Mouse (Mus musculus): ENCODE measurements at regions not wholly inside any gene's neighbourhood (a gene's known extent, or its start where the extent isn't known, plus 50 kb on each side); places are given as distances from the start of the nearest gene placed in this dataset.

- no peaks in the 10 kb centered on the region for H3K27me3 ChIP-seq (ENCODE audit: low read depth, poor library complexity, severe bottlenecking)
- H3K4me3 ChIP-seq: no peak overlapping the region
- no peaks in the 10 kb centered on the region for H3K4me1 ChIP-seq
- no peak overlapping the region for H3K27ac ChIP-seq
- WGBS: 96% methylated on average over 4 of the region's 4 CpGs
- no peak for DNase-seq (ENCODE audit: low spot score)
- no peaks in the 10 kb centered on the region for H3K36me3 ChIP-seq
- H3K9me3 ChIP-seq (replicated peaks): no peaks in the 10 kb centered on the region
Measured at GRCm38 (mm10) chr4:75884371-75884770, 606.3 kb upstream of the Dmac1 start.

- no peaks in the 10 kb centered on the region for H3K27me3 ChIP-seq (ENCODE audit: low read depth, poor library complexity, severe bottlenecking)
- no peaks in the 10 kb centered on the region for H3K9me3 ChIP-seq (replicated peaks)
- WGBS: 92% methylated on average over 1 of the region's 1 CpGs
- no peak overlapping the region for H3K4me3 ChIP-seq
- no peaks in the 10 kb centered on the region for H3K4me1 ChIP-seq
- no peak overlapping the region for H3K27ac ChIP-seq
- no peaks in the 10 kb centered on the region for H3K36me3 ChIP-seq
- no peak for DNase-seq (ENCODE audit: low spot score)
Measured at GRCm38 (mm10) chr4:75869771-75870170, 591.7 kb upstream of the Dmac1 start.

- peaks cover 5% of the 10 kb centered on the region; the same call in 1 of the 2 replicates for H3K4me1 ChIP-seq
- no peak for DNase-seq (ENCODE audit: low spot score)
- no peaks in the 10 kb centered on the region for H3K36me3 ChIP-seq
- H3K27me3 ChIP-seq (ENCODE audit: low read depth, poor library complexity, severe bottlenecking): no peaks in the 10 kb centered on the region
- H3K27ac ChIP-seq: no peak overlapping the region
- H3K4me3 ChIP-seq: no peak overlapping the region
- WGBS: 89% methylated on average over 2 of the region's 2 CpGs
- no peaks in the 10 kb centered on the region for H3K9me3 ChIP-seq (replicated peaks)
Measured at GRCm38 (mm10) chr4:75861076-75861475, 583.0 kb upstream of the Dmac1 start.

GRCm38 (mm10) chr4:75857769-75858408 is 579.8 kb upstream of the Dmac1 start:
- no peaks in the 10 kb centered on the region for H3K27me3 ChIP-seq (ENCODE audit: low read depth, poor library complexity, severe bottlenecking)
- no peak for DNase-seq (ENCODE audit: low spot score)
- WGBS: 92% methylated on average over 2 of the region's 2 CpGs
- no peaks in the 10 kb centered on the region for H3K9me3 ChIP-seq (replicated peaks)
- H3K27ac ChIP-seq: no peak overlapping the region
- H3K36me3 ChIP-seq: no peaks in the 10 kb centered on the region
- H3K4me1 ChIP-seq: peaks cover 19% of the 10 kb centered on the region; the same call in 1 of the 2 replicates
- no peak overlapping the region for H3K4me3 ChIP-seq

- 19% methylated on average over 6 of the region's 6 CpGs for WGBS
- H3K4me3 ChIP-seq: no peak overlapping the region
- H3K4me1 ChIP-seq: peaks cover 19% of the 10 kb centered on the region; the same call in 1 of the 2 replicates
- no peaks in the 10 kb centered on the region for H3K27me3 ChIP-seq (ENCODE audit: low read depth, poor library complexity, severe bottlenecking)
- H3K27ac ChIP-seq: no peak overlapping the region; the same call in 1 of the 2 replicates
- no peaks in the 10 kb centered on the region for H3K36me3 ChIP-seq
- DNase-seq (ENCODE audit: low spot score): no peak
- no peaks in the 10 kb centered on the region for H3K9me3 ChIP-seq (replicated peaks)
Measured at GRCm38 (mm10) chr4:75855688-75856296, 577.7 kb upstream of the Dmac1 start.

- Histone ChIP-seq H3K27me3 (ENCODE audit: low read depth, poor library complexity, severe bottlenecking) (no peaks in the 10 kb centered on the region), H3K9me3 (replicated peaks) (no peaks in the 10 kb centered on the region), H3K4me1 (peaks cover 17% of the 10 kb centered on the region), H3K36me3 (no peaks in the 10 kb centered on the region), H3K4me3 (no peak overlapping the region), H3K27ac (no peak overlapping the region)
- 76% methylated on average over 2 of the region's 2 CpGs for WGBS
- no peak for DNase-seq (ENCODE audit: low spot score)
Measured at GRCm38 (mm10) chr4:75850343-75850742, 572.2 kb upstream of the Dmac1 start.

GRCm38 (mm10) chr4:75847675-75848385 is 569.7 kb upstream of the Dmac1 start:
- 85% methylated on average over 6 of the region's 6 CpGs for WGBS
- no peaks in the 10 kb centered on the region for H3K36me3 ChIP-seq
- H3K4me3 ChIP-seq: no peak overlapping the region

GRCm38 (mm10) chr4:75845021-75845420 is 566.9 kb upstream of the Dmac1 start:
- no peaks in the 10 kb centered on the region for H3K36me3 ChIP-seq
- peaks cover 6% of the 10 kb centered on the region; the same call in 1 of the 2 replicates for H3K4me1 ChIP-seq
- no peaks in the 10 kb centered on the region for H3K9me3 ChIP-seq (replicated peaks)
- no peak overlapping the region for H3K27ac ChIP-seq
- no peaks in the 10 kb centered on the region for H3K27me3 ChIP-seq (ENCODE audit: low read depth, poor library complexity, severe bottlenecking)
- DNase-seq (ENCODE audit: low spot score): no peak
- WGBS: 56% methylated on average over 3 of the region's 3 CpGs
- H3K4me3 ChIP-seq: no peak overlapping the region

More at GRCm38 (mm10) chr4:75847675-75848385, 569.7 kb upstream of the Dmac1 start:
- no peaks in the 10 kb centered on the region for H3K27me3 ChIP-seq (ENCODE audit: low read depth, poor library complexity, severe bottlenecking)
- H3K27ac ChIP-seq: no peak overlapping the region
- DNase-seq (ENCODE audit: low spot score): no peak
- H3K9me3 ChIP-seq (replicated peaks): no peaks in the 10 kb centered on the region
- H3K4me1 ChIP-seq: peaks cover 10% of the 10 kb centered on the region

- no peak for DNase-seq (ENCODE audit: low spot score)
Measured at GRCm38 (mm10) chr4:75838619-75839018, 560.5 kb upstream of the Dmac1 start.

GRCm38 (mm10) chr4:75827082-75827711 is 549.1 kb upstream of the Dmac1 start:
- WGBS: 75% methylated on average over 3 of the region's 3 CpGs
- no peaks in the 10 kb centered on the region for H3K27me3 ChIP-seq (ENCODE audit: low read depth, poor library complexity, severe bottlenecking)
- H3K9me3 ChIP-seq (replicated peaks): no peaks in the 10 kb centered on the region
- no peak overlapping the region for H3K27ac ChIP-seq
- no peaks in the 10 kb centered on the region for H3K4me1 ChIP-seq
- no peaks in the 10 kb centered on the region for H3K36me3 ChIP-seq
- no peak overlapping the region for H3K4me3 ChIP-seq
- no peak for DNase-seq (ENCODE audit: low spot score)

More at GRCm38 (mm10) chr4:75838619-75839018, 560.5 kb upstream of the Dmac1 start:
- Histone ChIP-seq H3K27ac (0 out of 2 replicates have a peak overlapping the region, but pooled peaks have one; percentile 36), H3K4me1 (peaks cover 7% of the 10 kb centered on the region), H3K9me3 (replicated peaks) (no peaks in the 10 kb centered on the region), H3K4me3 (no peak overlapping the region), H3K36me3 (no peaks in the 10 kb centered on the region), H3K27me3 (ENCODE audit: low read depth, poor library complexity, severe bottlenecking) (no peaks in the 10 kb centered on the region)
- 43% methylated on average over 4 of the region's 4 CpGs for WGBS

- Histone ChIP-seq H3K27ac (no peak overlapping the region), H3K9me3 (replicated peaks) (no peaks in the 10 kb centered on the region), H3K4me1 (peaks cover 7% of the 10 kb centered on the region), H3K36me3 (no peaks in the 10 kb centered on the region), H3K4me3 (no peak overlapping the region), H3K27me3 (ENCODE audit: low read depth, poor library complexity, severe bottlenecking) (no peaks in the 10 kb centered on the region)
- WGBS: 64% methylated on average over 2 of the region's 2 CpGs
- no peak for DNase-seq (ENCODE audit: low spot score)
Measured at GRCm38 (mm10) chr4:75819193-75819603, 541.1 kb upstream of the Dmac1 start.

GRCm38 (mm10) chr4:75816026-75816425 is 537.9 kb upstream of the Dmac1 start:
- WGBS: 92% methylated on average over 4 of the region's 4 CpGs
- no peaks in the 10 kb centered on the region for H3K27me3 ChIP-seq (ENCODE audit: low read depth, poor library complexity, severe bottlenecking)
- H3K4me3 ChIP-seq: no peak overlapping the region
- H3K36me3 ChIP-seq: no peaks in the 10 kb centered on the region
- peaks cover 10% of the 10 kb centered on the region for H3K4me1 ChIP-seq
- no peaks in the 10 kb centered on the region for H3K9me3 ChIP-seq (replicated peaks)
- no peak overlapping the region for H3K27ac ChIP-seq
- DNase-seq (ENCODE audit: low spot score): no peak

GRCm38 (mm10) chr4:75812266-75812665 is 534.2 kb upstream of the Dmac1 start:
- Histone ChIP-seq H3K9me3 (replicated peaks) (no peaks in the 10 kb centered on the region), H3K36me3 (no peaks in the 10 kb centered on the region), H3K4me1 (peaks cover 10% of the 10 kb centered on the region), H3K27ac (no peak overlapping the region), H3K4me3 (no peak overlapping the region), H3K27me3 (ENCODE audit: low read depth, poor library complexity, severe bottlenecking) (no peaks in the 10 kb centered on the region)
- DNase-seq (ENCODE audit: low spot score): no peak
- 67% methylated on average over 2 of the region's 2 CpGs for WGBS
